Mouse (Mus musculus): ENCODE results near the gene Ptprj.

DNA sequence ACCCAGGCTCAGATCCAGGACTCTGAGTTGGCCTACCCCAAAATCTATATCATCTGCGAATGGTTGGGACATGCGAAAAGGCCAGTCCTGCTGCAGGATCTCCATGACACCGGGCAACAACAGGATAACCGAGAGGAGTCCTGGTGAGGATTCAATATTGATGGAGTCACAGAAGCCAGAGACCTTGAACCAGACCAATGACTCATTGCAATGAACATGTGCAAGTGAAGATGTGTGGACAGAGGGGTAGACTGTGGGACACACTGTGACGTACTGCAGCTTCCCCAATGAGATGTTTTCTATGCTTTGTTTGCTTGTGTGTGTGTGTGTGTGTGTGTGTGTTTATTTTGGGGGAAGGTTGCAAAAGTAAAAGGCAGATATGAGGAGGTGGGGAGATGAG, 47.8 kb upstream of the Ptprj start:
- TF ChIP-seq POLR2A (IDR thresholded peaks at IDR 0.05; ENCODE audit: borderline replicate concordance, insufficient read depth, low read length): no peak
- no peak for TF ChIP-seq CTCF (IDR thresholded peaks at IDR 0.05; ENCODE audit: borderline replicate concordance, insufficient read depth, low read depth, low read length)

All from cerebellum, adult 2 months (tissue).